Mouse (Mus musculus) liver, embryonic 11.5 days (tissue): ENCODE data around the gene Plekhm3. TPM values are rescaled to one million over a fixed set of nuclear protein-coding genes. Genes with fewer than 3 reads are reported as not detected.

Experiments
- ATAC-seq: fragments of 200-750 bp; cut with Nextera tagmentation; replicated peaks from 2 replicates; pipeline ENCODE4 v1.8.0; 2017; ENCODE audit warnings: moderate number of reproducible peaks, mild to moderate bottlenecking, moderate TSS enrichment, moderate library complexity; ENCODE audit not compliant: low FRiP score
- DNase-seq: peaks from one replicate; pipeline ENCODE4 v3.0.0-alpha.2; 2017; ENCODE audit warnings: low spot score
- H3K27ac ChIP-seq: fragments of 300-500 bp; sonication (generic); 2 replicates; pipeline ENCODE4 v1.5.1; 2014; ENCODE audit warnings: mild to moderate bottlenecking, low read depth, low read length, control low read depth
- H3K27me3 ChIP-seq: fragments of 300-500 bp; sonication (generic); replicated peaks from 2 replicates; pipeline ENCODE4 v1.6.1; 2014; ENCODE audit warnings: low read length, mixed read lengths; ENCODE audit not compliant: control insufficient read depth, insufficient read depth
- H3K36me3 ChIP-seq: fragments of 300-500 bp; sonication (generic); 2 replicates; pipeline ENCODE4 v1.6.1; 2014; ENCODE audit warnings: mild to moderate bottlenecking, low read length, moderate library complexity, mixed read lengths; ENCODE audit not compliant: control insufficient read depth, insufficient read depth
- H3K4me1 ChIP-seq: fragments of 300-500 bp; sonication (generic); replicated peaks from 2 replicates; pipeline ENCODE4 v1.6.1; 2014; ENCODE audit warnings: low read length, mixed read lengths; ENCODE audit not compliant: control insufficient read depth, insufficient read depth
- H3K4me2 ChIP-seq: fragments of 300-500 bp; sonication (generic); 2 replicates; pipeline ENCODE4 v1.6.1; 2014; ENCODE audit warnings: mild to moderate bottlenecking, control low read depth, moderate library complexity
- H3K4me3 ChIP-seq: fragments of 300-500 bp; sonication (generic); 2 replicates; pipeline ENCODE4 v1.5.1; 2014; ENCODE audit warnings: low read depth, low read length, control low read depth
- H3K9ac ChIP-seq: fragments of 300-500 bp; sonication (generic); 2 replicates; pipeline ENCODE4 v1.6.1; 2014; ENCODE audit warnings: low read depth, low read length, control low read depth
- H3K9me3 ChIP-seq: fragments of 300-500 bp; sonication (generic); 2 replicates; pipeline ENCODE4 v1.6.1; 2016; ENCODE audit warnings: low read length, inconsistent platforms, mixed read lengths; ENCODE audit not compliant: control insufficient read depth
- WGBS: fragments of 180-500 bp; shearing (Covaris S2); extraction: QIAGEN DNeasy Blood & Tissue Kit; methylation state at CpG from one replicate; pipeline ENCODE4 v1.1.7; 2014; 5-methylcytosine and 5-hydroxymethylcytosine counted together
- polyA plus RNA-seq: library from polyadenylated mRNA; unstranded; fragments of >200 nt; fragmentation: Nextera tagmentation; extraction: Ambion mirVana; gene quantifications from 2 replicates; pipeline ENCODE4 v1.2.1, GENCODE M21; 2014

Gene Plekhm3
- polyA plus RNA-seq, 1 experiment from 2014 or later = 5.6 TPM

DNA sequence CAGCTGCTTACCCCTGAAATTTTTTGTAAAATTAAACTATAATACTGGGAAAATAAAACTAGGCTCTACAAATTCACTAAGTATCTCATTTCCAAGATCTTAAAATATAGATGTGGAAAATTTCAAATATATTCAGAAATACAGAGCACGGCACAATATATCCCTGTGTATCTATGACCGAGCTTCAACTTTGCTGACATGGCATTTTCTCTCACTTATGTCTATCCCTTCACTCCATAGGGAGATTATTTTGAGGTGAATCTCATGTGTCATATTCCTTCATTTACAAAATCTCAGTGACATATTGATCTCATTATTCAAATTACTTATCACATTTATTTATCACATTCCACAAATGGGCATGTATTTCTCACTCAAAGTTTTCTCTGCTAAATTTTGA, 143.4 kb downstream of the Plekhm3 start:
- ATAC-seq (no peak), DNase-seq (no peak)
- no peak overlapping the region for H3K9ac ChIP-seq
- no peaks in the 10 kb centered on the region for H3K36me3 ChIP-seq
- H3K4me1 ChIP-seq = 0 out of 2 replicates have a peak, but pooled peaks cover 2% of the 10 kb centered on the region
- H3K4me2 ChIP-seq = no peak overlapping the region
- no peak overlapping the region for H3K4me3 ChIP-seq
- 94% methylated on average over 2 of the region's 2 CpGs for WGBS
- no peaks in the 10 kb centered on the region for H3K9me3 ChIP-seq
- H3K27me3 ChIP-seq = no peaks in the 10 kb centered on the region
- no peak overlapping the region for H3K27ac ChIP-seq

DNA sequence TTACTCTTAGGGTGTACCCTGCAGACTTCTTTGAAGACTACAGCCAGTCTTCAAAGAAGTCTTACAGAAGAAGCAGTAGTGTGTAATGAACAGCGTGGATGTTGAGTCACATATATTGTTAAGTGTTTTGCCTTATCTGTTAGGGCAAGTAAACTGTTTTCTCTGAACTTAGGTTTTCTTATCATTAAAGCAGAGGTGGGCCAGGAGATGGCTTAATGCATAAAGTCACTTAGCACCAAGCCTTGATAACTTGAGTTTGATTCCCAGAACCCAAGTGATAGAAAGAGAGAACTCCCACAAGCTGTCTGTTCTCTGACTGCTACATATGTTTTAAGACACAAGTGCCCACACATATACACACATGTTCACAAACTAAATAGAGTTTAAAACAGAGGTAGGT, 144.7 kb downstream of the Plekhm3 start:
- DNase-seq (no peak), ATAC-seq (peak; percentile 45; the same call in 1 of the 2 replicates)
- H3K27me3 ChIP-seq = no peaks in the 10 kb centered on the region
- WGBS = 71% methylated on average over 1 of the region's 1 CpGs
- H3K4me1 ChIP-seq = 0 out of 2 replicates have a peak, but pooled peaks cover 2% of the 10 kb centered on the region
- no peaks in the 10 kb centered on the region for H3K36me3 ChIP-seq
- no peaks in the 10 kb centered on the region for H3K9me3 ChIP-seq
- H3K9ac ChIP-seq = no peak overlapping the region
- no peak overlapping the region for H3K4me3 ChIP-seq
- no peak overlapping the region for H3K27ac ChIP-seq
- no peak overlapping the region for H3K4me2 ChIP-seq

DNA sequence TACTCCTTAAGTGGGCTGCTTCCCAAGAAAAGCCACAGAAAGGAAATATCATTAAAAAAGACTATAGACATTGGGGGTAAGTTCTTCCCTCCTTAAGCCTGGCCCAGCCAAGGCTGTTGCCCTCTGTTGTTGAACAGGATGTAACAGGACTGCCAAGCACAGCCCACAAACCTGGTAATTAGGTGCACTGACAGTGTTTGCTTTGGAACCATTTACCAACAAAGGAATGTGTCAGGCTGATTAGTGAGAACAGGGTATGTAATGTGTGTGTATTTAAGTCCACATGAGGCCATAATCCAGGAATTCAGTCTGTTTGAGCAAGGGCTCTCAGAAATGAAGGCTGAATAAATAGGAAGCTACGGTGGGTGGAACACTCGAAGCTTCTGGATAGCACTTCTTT, 147.5 kb downstream of the Plekhm3 start:
- Histone ChIP-seq H3K27ac (no peak overlapping the region), H3K9ac (no peak overlapping the region), H3K4me1 (0 out of 2 replicates have a peak, but pooled peaks cover 2% of the 10 kb centered on the region), H3K9me3 (no peaks in the 10 kb centered on the region), H3K27me3 (no peaks in the 10 kb centered on the region), H3K36me3 (no peaks in the 10 kb centered on the region), H3K4me2 (no peak overlapping the region), H3K4me3 (no peak overlapping the region)
- DNase-seq = no peak
- 71% methylated on average over 2 of the region's 2 CpGs for WGBS
- ATAC-seq = no peak

DNA sequence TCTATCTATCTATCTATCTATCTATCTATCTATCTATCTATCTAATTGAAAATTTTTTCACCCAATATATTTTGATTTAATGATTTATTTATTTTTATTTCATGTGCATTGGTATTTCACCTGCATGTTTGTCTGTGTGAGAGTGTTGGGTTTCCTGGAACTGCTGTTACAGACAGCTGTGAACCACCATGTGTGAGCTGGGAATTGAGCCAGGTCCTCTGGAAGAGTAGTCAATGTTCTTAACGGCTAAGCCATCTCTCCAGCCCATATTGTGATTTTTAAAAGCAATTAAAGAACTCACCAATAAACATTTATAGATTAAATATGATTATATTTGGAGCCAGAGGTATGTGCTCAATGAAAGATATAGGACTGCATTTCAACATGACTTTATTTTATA, 148.9 kb downstream of the Plekhm3 start:
- Histone ChIP-seq H3K4me2 (no peak overlapping the region), H3K9ac (no peak overlapping the region), H3K36me3 (no peaks in the 10 kb centered on the region), H3K4me1 (0 out of 2 replicates have a peak, but pooled peaks cover 2% of the 10 kb centered on the region), H3K27me3 (no peaks in the 10 kb centered on the region), H3K4me3 (no peak overlapping the region), H3K9me3 (no peaks in the 10 kb centered on the region), H3K27ac (no peak overlapping the region)
- no peak for ATAC-seq
- 77% methylated on average over 1 of the region's 1 CpGs for WGBS
- no peak for DNase-seq

DNA sequence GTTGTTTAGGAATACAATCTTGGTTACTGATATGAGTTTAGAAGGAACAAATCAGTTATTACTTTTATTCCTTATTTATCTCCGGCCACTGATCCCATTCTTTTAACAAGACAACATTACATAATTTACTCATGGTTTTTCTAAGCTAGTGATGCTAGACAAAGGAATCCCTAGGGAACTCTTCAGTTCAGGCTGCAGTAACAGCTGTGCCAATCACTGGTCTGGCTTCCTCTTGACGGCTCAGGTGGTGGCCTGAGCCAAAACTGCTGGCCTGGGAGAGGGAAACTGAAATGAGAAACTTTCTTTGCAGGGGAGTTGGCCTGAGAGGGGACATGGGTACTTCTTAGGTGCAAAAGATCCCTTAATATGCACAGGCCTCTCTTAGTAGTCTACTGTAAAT, 151.4 kb downstream of the Plekhm3 start:
- DNase-seq (no peak), ATAC-seq (no peak)
- 58% methylated on average over 2 of the region's 2 CpGs for WGBS
- Histone ChIP-seq H3K4me1 (no peaks in the 10 kb centered on the region), H3K27me3 (no peaks in the 10 kb centered on the region), H3K36me3 (no peaks in the 10 kb centered on the region), H3K9me3 (no peaks in the 10 kb centered on the region), H3K4me2 (no peak overlapping the region), H3K4me3 (no peak overlapping the region), H3K9ac (no peak overlapping the region), H3K27ac (no peak overlapping the region)

DNA sequence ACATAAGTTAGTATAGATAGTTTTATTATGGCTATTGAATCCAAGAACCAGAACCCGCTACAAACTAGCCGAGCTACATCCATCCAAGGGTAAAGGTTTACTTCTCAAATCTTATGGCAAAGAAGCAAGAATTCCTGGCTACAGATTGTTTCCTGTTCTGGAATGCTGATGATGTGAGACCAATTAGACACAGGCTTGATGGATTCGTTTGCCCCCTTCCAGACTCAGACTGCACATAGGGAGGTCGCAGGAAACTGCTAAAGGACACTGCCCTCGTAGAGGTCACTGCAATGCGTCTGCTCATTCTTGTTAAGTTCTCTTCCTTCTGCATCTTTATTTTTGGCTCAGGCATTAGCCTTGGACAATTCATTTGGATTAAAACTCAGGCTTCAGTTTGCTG, 154.0 kb downstream of the Plekhm3 start:
- Histone ChIP-seq H3K27ac (no peak overlapping the region), H3K4me3 (no peak overlapping the region), H3K9me3 (no peaks in the 10 kb centered on the region), H3K36me3 (no peaks in the 10 kb centered on the region), H3K4me2 (no peak overlapping the region), H3K4me1 (peaks cover 2% of the 10 kb centered on the region), H3K27me3 (no peaks in the 10 kb centered on the region), H3K9ac (no peak overlapping the region)
- no peak for DNase-seq
- ATAC-seq = no peak
- WGBS = 61% methylated on average over 6 of the region's 6 CpGs

DNA sequence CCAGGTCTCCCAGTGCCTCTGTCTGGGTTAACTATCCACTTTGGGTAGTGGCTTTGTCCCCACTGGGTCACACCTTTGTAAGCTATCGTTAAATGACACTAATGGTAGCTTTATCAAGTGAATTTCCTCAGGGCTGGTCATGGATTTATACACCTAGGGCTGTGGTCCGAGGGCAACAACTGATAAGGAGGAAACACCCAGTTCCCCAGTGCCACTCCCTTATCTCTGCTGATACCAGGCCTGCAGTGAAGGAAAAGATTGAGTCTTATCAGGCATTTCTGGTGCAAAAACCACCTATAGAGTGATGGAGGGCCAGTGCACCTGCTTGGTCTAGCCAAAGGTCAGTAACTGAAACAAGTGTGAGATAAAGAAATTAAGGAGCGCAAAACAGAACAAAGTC, 159.0 kb downstream of the Plekhm3 start:
- no peak for ATAC-seq

DNA sequence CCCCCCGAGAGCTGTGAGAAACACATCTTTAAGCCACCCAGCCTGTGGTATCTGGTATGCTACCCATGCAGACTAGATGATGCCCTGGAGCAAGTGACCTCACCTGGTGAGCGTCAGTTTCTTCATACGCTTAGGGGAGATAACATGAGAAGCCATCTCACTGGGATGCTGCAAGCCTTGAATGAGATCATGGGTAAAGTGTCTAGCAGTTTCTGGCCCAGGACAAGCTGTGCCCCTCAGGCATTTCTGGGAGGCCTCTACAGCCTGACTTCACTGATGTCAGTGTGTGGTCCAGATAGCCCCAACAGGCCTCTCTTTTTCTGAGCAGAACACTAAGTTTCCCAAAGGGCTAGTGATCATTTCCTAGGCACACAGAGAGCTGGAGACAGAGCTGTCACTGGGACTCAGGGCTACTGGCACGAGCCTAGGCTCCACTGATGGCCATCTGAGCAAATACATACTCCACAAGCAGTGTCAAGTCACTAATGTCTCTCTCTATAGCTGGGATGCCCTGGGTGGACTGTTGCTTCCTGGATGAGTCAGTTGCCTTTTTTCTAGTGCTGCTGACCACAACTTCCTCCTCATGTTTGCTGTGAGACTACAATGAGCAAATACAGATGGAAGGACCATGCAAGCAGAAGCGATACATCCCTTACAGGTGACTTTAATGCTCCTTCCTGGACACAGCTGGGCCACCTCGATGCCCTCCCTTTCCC, 159.6 kb downstream of the Plekhm3 start:
- no peak for DNase-seq
- H3K9ac ChIP-seq = no peak overlapping the region
- no peak overlapping the region for H3K4me3 ChIP-seq
- no peaks in the 10 kb centered on the region for H3K27me3 ChIP-seq
- H3K27ac ChIP-seq = no peak overlapping the region
- ATAC-seq = no peak
- no peak overlapping the region for H3K4me2 ChIP-seq
- WGBS = 66% methylated on average over 6 of the region's 6 CpGs
- no peaks in the 10 kb centered on the region for H3K9me3 ChIP-seq
- H3K36me3 ChIP-seq = peaks cover 2% of the 10 kb centered on the region; the same call in 1 of the 2 replicates
- H3K4me1 ChIP-seq = peaks cover 12% of the 10 kb centered on the region

More for the DNA sequence above, 159.0 kb downstream of the Plekhm3 start:
- Histone ChIP-seq H3K9me3 (no peaks in the 10 kb centered on the region), H3K4me1 (peaks cover 12% of the 10 kb centered on the region), H3K4me2 (no peak overlapping the region), H3K36me3 (peaks cover 2% of the 10 kb centered on the region; the same call in 1 of the 2 replicates), H3K4me3 (no peak overlapping the region), H3K27me3 (no peaks in the 10 kb centered on the region), H3K27ac (no peak overlapping the region), H3K9ac (no peak overlapping the region)
- DNase-seq = no peak
- WGBS = 36% methylated on average over 3 of the region's 3 CpGs
